Mouse (Mus musculus): ENCODE measurements around the gene Cyp2d34.

Gene Cyp2d34

DNA sequence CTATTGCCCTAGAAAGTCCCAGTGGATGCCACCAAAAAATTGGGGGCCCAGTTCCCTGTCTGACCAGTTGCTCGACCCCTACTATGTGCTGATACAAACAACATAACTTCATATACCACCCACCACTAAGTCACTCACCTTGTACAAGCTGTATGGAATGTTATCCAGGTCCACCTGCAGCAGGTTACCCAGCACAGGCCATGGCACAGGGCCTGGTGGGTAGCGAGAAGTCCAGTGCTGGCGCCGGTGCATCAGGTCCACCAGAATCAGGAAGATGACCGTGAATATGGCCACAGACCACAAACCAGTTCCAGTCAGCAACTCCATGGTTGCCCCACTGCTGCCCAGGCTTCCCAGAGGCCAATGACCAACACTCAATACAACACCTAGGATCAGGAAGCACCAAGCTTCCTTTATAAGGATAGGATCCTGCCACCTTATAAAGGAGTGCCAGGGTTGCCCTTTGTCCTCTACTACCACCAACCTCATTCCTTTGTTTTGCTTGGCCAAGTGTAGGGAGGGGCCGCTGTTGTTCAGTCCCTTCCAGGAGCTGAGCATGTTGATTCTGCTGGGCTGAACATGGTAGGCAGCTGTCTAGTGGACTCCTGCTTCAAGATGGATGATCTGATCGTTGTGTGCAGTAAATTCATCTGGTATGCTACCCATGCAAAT, at the start of gene Cyp2d34:
Gene Cyp2d34, minus strand, starts transcription at position 416 of the 672 bp plus-strand sequence.
- no peak for DNase-seq (ENCODE audit: low read depth, low spot score)

DNA sequence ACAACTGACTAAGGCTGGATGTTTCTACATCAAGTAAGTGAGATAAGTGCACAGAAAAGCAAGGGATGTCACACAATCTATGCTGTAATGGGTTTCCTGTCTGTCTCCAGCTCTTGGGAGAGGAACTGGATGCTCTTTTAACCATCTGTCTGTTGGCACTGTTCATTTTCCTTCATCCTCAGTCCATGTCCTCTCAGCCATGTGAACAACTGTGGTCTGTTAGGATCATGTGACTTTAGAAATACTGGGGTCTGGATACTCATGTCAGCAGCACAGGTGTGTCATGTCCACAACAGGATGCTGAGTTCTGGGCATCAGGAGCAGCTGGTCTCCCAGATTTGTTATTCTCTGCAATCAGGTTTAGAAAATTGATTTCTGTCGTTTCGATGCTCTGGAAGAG, 35.6 kb upstream of the Cyp2d34 start:
- DNase-seq (ENCODE audit: low read depth, low spot score): no peak

DNA sequence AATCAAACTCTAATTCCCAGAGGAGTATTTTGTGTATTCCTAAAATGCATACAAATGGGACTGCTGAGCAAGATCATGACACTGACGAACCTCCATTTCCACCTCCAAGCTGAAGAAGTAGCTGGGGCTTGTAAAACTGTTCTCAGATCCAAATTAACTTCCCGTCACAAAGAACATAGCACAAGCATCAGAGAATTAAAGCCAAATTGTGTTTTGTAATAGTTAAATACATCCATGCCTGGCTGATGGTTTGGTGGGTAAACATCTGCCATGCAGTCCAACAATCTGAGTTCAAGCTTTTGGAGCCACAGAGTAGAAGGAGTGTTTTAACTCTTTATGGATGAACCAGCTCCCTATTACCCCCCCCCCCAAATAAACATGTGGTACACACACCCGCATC, 23.6 kb upstream of the Cyp2d34 start:
- no peak for DNase-seq (ENCODE audit: low read depth, low spot score)

DNA sequence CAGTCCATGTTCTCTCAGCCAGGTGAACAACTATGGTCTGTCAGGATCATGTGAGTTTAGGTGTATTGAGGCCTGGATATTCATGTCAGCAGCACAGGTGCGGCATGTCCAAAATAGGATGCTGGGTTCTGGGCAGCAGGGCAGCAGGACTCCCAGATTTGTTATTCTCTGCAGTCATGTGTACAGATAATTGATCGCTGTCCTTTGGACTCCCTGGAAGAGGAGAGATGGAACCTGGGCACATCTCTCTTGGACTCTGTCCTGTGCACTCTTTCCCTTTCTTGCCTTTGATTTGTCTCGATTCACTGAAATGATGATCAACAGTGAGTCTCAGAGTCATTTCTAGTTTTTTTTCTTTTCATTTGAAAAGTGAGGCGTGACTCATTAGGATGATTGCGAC, 23.0 kb upstream of the Cyp2d34 start:
- DNase-seq (ENCODE audit: low read depth, low spot score): no peak

DNA sequence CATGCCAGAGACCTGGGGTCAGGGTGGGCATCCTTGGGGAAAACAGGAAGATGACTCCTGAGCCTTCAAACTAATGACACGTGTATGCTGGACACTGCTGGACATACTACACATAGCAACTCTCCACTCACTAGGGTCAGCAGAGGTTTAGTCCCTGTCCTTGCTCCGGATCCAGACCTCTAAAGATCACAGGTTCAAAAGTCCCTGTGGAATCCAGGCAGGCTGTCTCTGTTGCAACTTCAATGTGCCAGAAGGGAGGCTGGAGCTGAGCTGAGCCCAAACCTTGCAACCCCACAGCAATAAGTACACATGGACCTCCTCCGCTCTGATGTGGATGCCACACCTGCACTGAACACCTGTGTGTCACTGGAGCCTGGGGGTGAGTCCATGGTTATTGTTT, 22.0 kb upstream of the Cyp2d34 start:
- DNase-seq (ENCODE audit: low read depth, low spot score): no peak

DNA sequence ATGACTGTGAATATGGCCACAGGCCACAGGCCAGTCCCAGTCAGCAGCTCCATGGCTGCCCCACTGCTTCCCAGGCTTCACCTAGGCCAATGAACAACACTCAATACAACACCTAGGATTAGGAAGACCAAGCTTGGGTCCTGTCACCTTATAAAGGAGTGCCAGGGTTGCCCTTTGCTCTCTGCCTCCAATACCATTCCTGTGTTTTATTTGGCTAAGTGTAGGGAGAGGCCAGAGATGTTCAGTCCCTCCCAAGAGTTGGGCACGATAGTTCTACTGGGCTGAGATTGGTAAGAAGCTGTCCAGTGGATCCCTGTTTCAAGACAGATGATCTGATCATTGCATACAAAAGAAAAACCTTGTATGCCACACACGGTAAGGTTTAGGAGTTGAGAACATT, 21.2 kb upstream of the Cyp2d34 start:
- no peak for DNase-seq (ENCODE audit: low read depth, low spot score)

DNA sequence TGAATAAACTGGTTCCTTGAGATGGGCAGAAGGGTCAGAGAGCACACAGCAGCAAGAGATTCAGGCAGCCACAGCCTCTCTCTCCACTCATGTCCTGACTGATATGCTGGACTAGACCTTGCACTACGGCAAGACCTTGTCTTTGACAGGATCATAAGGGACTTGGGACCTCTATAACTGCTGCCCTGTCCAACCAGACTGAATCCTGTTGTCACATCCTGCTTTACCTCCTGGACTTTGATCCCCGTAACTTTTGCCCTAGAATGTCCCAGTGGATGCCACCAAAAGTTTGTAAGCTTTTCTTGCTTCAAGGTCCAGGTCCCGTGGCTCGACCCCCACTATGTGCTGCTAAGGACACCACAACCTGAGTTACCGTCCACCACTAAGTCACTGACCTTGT, 20.6 kb upstream of the Cyp2d34 start:
- DNase-seq (ENCODE audit: low read depth, low spot score): no peak

DNA sequence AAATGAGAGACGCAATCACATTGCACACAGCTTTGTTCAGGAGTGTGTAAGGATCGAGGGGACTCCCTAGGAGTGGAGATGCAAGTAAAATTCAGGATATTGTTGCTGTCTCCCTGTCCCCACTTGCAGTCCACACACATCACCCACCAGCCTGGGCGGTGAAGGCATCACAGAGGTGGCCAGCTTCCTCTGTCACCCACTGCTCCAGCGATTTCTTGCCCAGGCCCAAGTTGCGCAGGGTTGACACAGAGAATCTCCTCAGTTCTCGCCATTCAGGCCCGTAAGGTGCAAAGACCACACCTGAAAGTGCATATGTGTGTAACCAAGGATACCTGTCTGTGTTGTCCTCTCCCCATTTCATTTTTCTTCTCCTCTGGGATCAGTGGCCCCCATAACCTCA, 19.5 kb upstream of the Cyp2d34 start:
- DNase-seq (ENCODE audit: low read depth, low spot score): no peak

DNA sequence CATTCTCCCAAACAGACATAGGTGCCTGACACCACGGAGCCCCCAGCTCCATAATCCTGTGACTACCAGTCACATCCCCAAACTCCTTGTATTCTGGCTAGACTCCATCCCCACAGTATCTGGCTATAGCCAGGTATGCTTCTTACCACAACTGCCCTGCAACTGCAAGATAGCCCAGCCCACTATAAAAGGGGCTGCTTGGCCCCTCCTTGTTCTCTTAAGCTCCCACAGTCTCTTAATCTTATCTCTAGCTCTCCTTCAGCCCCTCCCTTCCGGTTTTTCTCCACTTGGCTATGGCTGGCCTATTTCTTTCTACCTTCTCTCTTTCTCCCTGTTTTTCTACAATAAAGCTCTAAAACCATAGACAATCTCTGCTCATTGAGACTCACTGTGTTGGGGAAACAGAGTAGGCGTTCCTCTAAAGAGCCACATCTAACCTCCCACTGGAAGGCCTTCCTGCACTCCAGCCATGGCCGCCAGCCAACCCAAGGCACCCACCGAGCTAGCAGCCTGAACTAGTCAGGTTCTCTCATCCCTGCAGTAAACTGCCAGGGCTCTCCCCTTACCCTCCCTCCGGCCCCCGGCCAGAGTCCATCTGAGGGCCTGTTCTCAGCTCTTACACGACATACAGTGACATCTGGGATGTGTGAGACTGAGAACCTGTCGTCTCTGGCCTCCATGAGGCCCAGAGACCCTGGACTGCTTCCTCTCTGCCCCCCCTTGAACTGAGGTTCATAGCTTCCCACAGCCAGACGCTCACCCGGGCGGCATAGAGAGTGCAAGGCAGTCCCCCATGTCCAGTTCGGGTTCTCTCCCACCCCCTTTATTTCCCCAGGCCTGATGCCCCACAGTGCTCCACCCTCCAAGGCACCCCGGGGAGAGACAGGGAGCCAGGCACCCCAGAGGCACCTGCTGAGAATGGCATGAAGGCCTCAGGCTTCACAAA, 16.7 kb upstream of the Cyp2d34 start:
- DNase-seq (ENCODE audit: low read depth, low spot score): no peak

DNA sequence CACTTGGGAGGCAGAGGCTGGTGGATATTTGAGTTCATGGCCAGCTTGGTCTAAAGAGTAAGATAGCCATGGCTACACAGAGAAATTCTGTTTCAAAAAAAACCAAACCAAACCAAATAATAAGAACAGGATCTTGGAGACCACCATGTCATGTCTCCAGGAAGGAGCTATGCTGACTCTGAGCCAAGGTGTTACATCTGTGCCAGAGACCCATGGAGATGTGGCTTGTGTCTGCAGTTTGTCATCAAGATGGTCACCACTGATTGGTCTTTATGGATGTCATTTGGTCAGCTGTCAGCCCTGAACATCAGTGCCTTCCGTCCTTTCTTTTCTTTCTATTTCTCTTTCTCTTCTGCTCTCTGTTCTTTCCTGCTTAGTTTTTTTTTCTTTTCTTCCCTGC, 14.2 kb upstream of the Cyp2d34 start:
- DNase-seq (ENCODE audit: low read depth, low spot score): no peak

DNA sequence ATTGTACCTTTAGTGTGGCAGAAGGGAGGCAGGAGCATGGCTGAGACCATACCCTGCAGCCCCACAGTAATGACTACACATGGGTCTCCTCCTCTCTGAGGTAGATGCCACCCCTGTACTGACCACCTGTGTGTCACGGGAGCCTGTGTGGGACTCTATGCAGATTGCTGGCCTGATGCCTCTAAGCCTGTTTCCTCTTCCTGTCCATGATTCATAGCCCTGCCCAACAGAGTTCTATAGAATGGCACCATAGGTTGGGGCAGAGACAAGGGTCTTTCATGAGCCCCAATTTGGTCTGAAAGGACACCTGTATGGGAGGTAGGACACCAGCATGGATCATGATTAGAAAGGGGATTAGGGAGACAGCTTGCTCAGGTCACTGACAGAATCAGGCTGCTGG, 1.2 kb upstream of the Cyp2d34 start:
- no peak for DNase-seq (ENCODE audit: low read depth, low spot score)

DNA sequence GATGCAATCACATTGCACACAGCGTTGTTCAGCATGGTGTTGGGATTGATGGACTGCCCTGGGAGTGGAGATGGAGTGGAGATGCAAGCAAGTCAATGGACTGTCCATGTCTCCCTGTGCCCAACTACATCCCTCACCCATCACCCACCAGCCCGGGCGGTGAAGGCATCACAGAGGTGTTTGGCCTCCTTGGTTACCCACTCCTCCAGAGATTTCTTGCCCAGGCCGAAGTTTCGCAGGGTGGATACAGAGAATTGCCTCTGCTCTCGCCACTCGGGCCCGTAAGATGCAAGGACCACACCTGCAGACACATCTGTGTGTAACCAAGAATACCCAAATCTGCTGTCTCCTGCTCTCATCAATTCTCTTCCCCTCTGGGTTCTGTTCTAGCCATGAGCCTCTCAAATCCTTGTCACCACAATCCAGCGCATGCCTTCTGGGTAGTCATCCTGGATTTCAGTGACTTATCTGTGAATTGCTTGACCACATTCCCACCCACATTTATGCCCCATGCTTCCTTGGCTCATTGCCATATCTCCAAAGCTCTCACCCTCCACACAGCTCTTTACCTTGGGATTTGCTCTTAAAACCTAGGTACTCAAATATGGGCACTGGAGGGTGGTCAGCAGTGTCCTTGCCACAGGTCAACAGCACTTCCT, 2.3 kb downstream of the Cyp2d34 start:
- DNase-seq (ENCODE audit: low read depth, low spot score): no peak

DNA sequence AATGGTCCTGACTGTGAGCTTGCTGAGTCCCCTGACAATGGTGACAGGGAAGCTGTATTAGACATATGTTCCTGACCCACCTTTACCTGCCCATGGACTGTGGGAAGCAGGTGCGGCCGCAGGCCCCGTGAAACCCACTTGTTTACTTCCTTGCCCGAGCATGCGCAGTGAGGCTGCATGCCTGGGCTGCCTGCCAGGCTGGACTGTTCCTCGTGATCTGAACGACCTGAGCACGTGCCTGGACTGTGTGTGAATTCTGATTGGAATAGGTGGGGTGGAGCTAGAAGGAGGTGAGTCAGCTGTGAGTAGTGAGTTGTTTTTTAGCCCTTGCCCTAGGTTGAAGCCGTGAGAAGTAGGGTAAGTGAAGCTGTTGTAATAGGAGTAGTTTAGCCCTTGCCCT, 38.1 kb downstream of the Cyp2d34 start:
- peak; percentile 41 for DNase-seq (ENCODE audit: low read depth, low spot score)

DNA sequence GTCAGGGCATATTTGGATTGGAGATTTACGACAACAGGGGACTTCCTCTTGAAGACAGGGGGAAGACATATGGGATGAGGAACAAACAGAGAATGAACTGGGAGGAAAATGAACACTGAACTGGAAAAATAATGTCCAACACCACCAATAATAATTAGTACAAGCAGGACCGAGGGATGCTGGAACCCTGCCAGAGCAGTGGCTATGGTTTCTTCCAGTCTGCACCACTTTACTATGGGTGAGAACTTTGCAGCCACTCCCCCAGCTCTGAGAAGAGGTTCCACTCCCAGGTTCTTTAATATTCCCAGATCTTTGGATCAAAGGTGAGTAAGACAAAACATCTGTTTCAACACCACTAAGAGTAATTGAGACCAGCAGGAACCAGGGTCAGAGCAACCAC, 41.7 kb downstream of the Cyp2d34 start:
- no peak for DNase-seq (ENCODE audit: low read depth, low spot score)

DNA sequence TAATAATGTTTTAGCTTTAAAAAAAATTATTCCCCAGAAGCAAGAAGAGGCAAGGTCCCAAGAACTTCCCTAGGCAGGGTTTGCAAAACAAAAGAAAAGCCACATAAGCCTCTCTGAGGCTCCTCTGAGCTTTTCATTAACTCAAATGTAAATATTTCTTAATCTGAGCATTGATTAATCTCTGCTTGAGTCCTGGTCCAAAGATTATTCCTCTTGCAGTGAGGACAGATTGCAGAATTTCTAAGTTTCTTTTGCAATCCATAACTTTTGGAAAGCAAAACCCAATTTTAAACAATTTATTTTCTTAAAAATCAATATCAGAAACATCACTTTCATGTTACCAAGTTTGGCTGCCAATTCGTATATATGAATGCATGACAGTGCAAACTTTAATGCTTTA, 47.9 kb downstream of the Cyp2d34 start:
- no peak for DNase-seq (ENCODE audit: low read depth, low spot score)

All from ZHBTc4 (cell line).